Mouse (Mus musculus): ENCODE measurements at regions not wholly inside any gene's neighbourhood (a gene's known extent, or its start where the extent isn't known, plus 50 kb on each side); places are given as distances from the start of the nearest gene placed in this dataset.

GRCm38 (mm10) chr5:64599865-64600288 is 203.3 kb upstream of the Klf3 start:
- ATAC-seq (replicated peaks; ENCODE audit: low read depth, poor library complexity, severe bottlenecking), result peak; percentile 79

- ATAC-seq (replicated peaks; ENCODE audit: low read depth, poor library complexity, severe bottlenecking), result no peak
Observed at GRCm38 (mm10) chr5:64600392-64600791, 202.8 kb upstream of the Klf3 start.

GRCm38 (mm10) chr5:64600811-64601210 is 202.4 kb upstream of the Klf3 start:
- no peak for ATAC-seq (replicated peaks; ENCODE audit: low read depth, poor library complexity, severe bottlenecking)

DNA sequence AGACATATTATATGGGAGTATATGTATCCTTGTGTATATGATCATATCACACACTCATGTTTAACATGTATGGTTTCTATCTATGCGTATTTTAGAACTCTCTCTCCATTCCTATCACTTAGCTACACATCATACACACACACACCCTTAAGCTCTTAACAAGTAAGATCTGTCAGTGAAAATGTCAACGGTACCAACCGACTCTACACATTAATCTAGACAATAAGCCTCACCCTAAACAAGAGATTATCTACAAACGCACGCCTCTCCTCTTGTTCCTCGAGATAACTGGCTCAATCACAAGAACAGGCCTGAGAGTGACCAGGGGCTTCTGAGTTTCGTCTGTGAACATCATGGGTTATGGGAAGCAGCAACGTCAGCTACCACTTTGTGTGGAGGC is 201.9 kb upstream of the Klf3 start:
- ATAC-seq (replicated peaks; ENCODE audit: low read depth, poor library complexity, severe bottlenecking), result peak; percentile 22; the same call in 1 of the 2 replicates

DNA sequence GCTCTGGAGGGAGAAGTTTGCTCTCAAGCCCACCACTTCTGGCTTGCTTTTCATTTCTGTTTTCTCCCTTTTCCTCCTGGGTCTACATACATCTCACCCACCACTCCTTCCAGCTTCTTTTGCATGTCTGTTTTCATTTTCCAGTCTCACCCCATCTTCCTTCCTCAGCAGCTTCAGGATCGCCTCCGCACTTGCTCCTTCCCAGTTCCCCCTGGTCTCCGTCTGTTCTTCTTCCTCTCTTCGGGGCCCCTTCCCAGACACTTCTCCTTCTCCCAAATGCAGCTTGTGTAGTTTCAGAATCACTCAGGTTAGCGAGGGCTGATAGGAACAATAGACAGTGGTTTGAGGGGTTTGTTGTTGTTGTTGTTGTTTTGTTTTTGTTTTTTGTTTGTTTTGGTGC is 201.4 kb upstream of the Klf3 start:
- no peak for ATAC-seq (replicated peaks; ENCODE audit: low read depth, poor library complexity, severe bottlenecking)

GRCm38 (mm10) chr5:64602356-64602936 is 200.7 kb upstream of the Klf3 start:
- no peak for ATAC-seq (replicated peaks; ENCODE audit: low read depth, poor library complexity, severe bottlenecking)

DNA sequence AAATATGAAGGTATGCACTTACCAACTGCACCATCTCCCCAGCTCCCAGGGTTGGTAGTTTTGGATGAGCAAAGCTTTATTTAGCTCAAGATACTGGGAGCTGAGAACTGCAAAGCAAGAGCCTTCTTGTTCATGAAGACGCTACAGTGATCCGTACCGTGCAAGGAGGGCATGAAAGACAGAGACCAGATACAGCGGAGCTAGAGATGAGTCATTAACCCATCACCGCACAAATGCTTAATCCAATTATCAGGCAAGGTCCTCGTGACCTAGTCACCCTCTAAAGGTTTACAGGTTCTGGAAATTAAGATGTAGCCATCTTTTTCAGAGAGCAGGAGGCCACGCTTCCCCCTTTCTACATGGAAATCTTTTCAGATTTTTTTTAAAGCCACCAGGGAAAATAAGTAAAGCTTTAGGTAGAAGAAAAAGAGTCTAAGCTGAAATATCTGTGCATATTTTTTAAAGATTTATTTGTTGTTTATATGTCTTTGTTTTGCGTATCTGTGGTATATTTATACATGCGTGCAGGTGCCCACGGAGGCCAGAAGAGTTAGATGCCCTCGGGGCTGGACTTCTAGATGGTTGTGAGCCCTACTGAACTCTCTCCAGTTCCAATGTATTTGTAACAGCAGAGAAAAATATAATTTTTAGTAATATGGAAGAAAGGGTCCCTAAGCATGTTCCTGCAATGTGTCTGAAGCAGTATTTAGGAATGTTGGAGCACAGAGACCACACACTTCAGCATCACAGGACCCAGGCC is 200.0 kb upstream of the Klf3 start:
- no peak for ATAC-seq (replicated peaks; ENCODE audit: low read depth, poor library complexity, severe bottlenecking)

DNA sequence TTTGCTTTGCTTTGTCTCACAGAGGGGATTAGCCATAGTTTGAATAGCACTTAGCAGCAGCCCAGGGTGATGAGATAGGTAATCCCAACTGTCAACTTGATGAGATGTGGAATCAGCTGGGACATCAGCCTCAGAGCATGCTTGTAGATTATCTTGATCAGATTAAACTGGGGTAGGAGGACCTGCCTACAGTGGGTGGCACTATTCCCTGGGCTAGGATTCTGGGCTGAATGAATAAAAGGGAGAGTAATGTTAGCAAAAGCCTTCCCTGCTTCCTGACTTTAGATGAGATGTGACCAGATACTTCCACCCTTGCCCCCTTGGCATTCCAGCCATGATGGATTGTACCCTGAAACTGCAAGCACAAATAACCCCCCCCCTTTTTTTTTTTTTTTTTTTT is 198.0 kb upstream of the Klf3 start:
- ATAC-seq (replicated peaks; ENCODE audit: low read depth, poor library complexity, severe bottlenecking), result no peak

DNA sequence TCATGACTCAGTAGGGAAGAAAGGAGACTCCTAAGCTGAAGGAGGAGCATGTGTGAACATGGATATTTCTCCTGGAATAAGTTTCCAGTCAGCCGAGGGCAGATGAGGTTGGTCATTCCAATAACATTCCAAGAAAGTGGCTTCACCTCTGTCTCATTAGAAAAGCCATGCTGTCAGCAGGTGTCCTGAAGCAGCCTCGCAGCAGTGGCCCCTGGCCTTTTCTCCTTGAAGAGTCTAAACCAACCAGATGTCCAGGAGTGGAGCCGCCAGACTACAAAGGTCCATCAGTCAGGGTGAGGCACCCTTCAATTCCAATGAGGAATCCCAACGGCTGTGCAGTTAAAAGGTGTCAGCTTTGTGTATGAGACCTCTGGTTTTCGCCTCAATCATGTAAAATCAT is 197.2 kb upstream of the Klf3 start:
- no peak for ATAC-seq (replicated peaks; ENCODE audit: low read depth, poor library complexity, severe bottlenecking)

GRCm38 (mm10) chr5:64609378-64610087 is 193.7 kb upstream of the Klf3 start:
- ATAC-seq (replicated peaks; ENCODE audit: low read depth, poor library complexity, severe bottlenecking), result peak; percentile 48; the same call in 1 of the 2 replicates

DNA sequence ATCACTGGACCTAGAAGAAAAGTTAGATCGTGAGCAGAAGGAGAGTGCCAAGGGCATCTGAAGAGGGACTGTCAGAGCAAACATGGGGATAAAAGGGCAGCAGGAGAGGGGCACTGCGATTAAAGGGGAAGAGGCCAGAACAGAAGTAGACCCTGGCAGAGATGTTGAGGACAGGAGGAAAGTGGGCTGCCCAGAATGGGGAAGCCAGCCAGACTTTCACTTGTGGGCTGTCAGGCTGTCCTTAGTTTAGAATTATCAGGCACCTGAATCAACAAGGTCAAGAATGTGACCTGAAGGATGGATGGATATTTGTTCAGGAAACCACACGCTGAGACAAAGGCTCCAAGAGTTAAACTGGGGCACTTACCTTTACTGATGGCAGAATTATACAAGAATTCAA is 193.0 kb upstream of the Klf3 start:
- ATAC-seq (replicated peaks; ENCODE audit: low read depth, poor library complexity, severe bottlenecking), result peak; percentile 62

DNA sequence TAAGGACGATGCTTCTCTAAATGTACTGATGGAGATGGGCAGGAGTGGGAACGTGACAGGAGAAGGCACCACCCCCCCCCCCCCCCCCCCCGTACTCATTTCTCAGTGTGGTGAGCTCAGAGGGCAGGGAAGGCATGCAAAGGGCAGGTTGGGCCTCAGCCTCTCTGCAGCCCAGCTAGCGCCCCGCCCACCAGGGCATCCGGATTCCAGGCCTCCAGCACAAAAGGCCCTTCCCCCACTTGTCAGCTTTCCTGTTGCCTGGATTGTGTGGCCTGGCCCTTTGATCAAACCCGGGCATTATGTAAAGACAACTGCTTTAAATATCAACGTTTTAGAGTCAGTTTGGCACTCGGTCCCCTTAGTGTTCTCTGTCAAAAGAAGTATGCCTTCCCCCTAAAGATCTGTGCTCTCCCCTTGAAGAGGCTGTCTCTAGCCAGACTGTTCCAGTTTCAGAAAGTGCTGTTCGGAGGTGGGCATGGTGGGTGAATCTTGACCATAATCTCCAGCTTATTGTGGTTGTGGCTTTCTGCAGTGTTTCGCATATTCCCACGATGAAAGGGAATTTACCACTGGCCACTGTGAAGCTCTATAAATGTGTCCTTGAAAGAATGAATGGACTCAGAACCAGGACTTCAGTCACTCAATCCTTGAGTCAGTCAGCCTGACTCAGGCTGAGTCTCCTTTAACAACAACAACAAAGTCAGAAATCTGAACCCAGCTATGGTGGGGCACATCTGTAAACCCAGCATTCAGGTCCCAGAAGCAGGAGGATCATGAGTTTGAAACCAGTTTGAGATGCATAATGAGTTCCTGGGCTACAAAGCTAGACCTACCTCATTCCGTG is 192.4 kb upstream of the Klf3 start:
- ATAC-seq (replicated peaks; ENCODE audit: low read depth, poor library complexity, severe bottlenecking), result 0 out of 2 replicates have a peak, but pooled peaks have one; percentile 41

DNA sequence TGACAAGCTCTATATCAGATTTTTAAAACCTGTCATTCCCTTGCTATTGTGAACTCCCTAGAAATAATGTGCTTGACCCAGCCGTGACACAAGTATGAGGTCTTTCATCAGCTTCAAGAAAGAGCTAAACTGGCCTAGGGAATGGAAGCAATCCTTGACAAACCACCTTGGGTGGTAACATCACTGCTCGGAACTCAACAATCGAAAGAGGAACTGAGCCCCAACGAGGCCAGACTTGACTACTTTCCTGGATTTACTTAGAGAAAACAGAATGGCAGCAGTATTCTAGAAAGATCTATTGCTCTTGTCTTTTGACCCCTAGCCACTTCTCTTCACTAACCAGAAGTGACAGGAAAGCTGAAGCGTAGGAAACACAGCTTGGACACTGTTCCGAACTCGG is 191.2 kb upstream of the Klf3 start:
- ATAC-seq (replicated peaks; ENCODE audit: low read depth, poor library complexity, severe bottlenecking), result 0 out of 2 replicates have a peak, but pooled peaks have one; percentile 23

DNA sequence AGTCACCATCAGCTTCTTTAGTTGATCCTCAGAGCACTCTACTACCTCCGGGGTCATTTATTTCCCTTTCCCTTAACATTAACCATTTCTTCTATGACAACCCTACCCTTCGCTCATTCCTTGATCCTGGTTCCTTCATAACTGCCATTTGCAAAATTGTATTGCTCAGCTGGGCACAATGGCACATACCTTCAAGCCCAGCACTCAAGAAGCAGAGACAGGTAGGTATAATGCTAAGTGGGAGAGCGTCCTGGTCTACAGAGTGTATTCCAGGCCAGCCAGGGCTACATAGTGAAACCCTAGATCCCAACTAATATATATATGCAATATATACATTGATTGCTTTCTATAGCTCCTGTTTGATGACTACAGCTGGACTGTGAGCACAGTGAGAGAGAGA is 189.5 kb upstream of the Klf3 start:
- ATAC-seq (replicated peaks; ENCODE audit: low read depth, poor library complexity, severe bottlenecking), result no peak

DNA sequence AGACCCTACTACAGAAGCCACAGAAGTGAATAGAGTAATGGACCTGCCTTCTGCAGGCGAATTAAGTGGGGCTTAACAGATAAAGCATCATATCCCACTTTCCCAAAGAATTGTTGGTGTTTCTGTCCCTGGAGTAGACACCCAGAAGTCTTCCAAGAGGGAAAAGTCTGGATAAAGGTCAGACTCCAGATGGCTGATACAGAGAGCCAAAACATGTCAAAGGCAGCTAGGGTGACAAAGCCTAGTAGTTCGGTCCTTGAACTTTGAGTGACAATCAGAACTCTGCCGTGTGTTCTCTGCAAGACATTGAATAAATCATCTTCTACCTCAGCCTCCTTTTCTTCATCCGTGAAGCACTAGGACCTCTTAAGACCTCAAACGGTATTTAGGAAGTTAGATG is 185.1 kb upstream of the Klf3 start:
- ATAC-seq (replicated peaks; ENCODE audit: low read depth, poor library complexity, severe bottlenecking), result no peak

- ATAC-seq (replicated peaks; ENCODE audit: low read depth, poor library complexity, severe bottlenecking), result peak; percentile 79
Observed at GRCm38 (mm10) chr5:64619752-64620151, 183.4 kb upstream of the Klf3 start.

- ATAC-seq (replicated peaks; ENCODE audit: low read depth, poor library complexity, severe bottlenecking), result no peak
Observed at GRCm38 (mm10) chr5:64620726-64621125, 182.5 kb upstream of the Klf3 start.

- ATAC-seq (replicated peaks; ENCODE audit: low read depth, poor library complexity, severe bottlenecking), result no peak
Observed at GRCm38 (mm10) chr5:64621386-64621785, 181.8 kb upstream of the Klf3 start.

- ATAC-seq (replicated peaks; ENCODE audit: low read depth, poor library complexity, severe bottlenecking), result no peak
Observed at GRCm38 (mm10) chr5:64623653-64624052, 179.5 kb upstream of the Klf3 start.

GRCm38 (mm10) chr5:64624205-64624604 is 179.0 kb upstream of the Klf3 start:
- no peak for ATAC-seq (replicated peaks; ENCODE audit: low read depth, poor library complexity, severe bottlenecking)
